Mouse (Mus musculus) C2C12 (cell line): Measurements from ENCODE around the gene Zfp217. TPM values are rescaled to one million over a fixed set of nuclear protein-coding genes. Genes with fewer than 3 reads are reported as not detected.

Experiments used
- H3K27me3 ChIP-seq: one replicate; pipeline ENCODE4 v1.6.1; 2011; ENCODE audit not compliant: control insufficient read depth, insufficient read depth, insufficient read length
- H3K36me3 ChIP-seq: one replicate; pipeline ENCODE4 v1.6.1; 2011; ENCODE audit not compliant: control insufficient read depth, insufficient read depth
- H3K4me3 ChIP-seq: one replicate; pipeline ENCODE4 v1.5.1; 2011; ENCODE audit warnings: mild to moderate bottlenecking, control low read depth; ENCODE audit not compliant: poor library complexity, insufficient read depth, severe bottlenecking
- H3K79me2 ChIP-seq: one replicate; pipeline ENCODE4 v1.6.1; 2011; ENCODE audit not compliant: control insufficient read depth, insufficient read depth
- H3K79me3 ChIP-seq: one replicate; pipeline ENCODE4 v1.6.1; 2011; ENCODE audit warnings: low read depth, control low read depth
- H3ac ChIP-seq: one replicate; pipeline ENCODE3; 2011; ENCODE audit warnings: low read depth; ENCODE audit not compliant: control insufficient read depth, insufficient read length
- CEBPB ChIP-seq: IDR thresholded peaks from one replicate; pipeline ENCODE4 v1.6.1; 2011; ENCODE audit warnings: low read depth, mild to moderate bottlenecking, control low read depth, moderate library complexity
- CTCF ChIP-seq: IDR thresholded peaks from one replicate; pipeline ENCODE4 v1.5.1; 2011; ENCODE audit not compliant: control insufficient read depth, insufficient read depth, insufficient read length
- FOSL1 ChIP-seq: IDR thresholded peaks from one replicate; pipeline ENCODE4 v1.8.0; 2011; ENCODE audit warnings: mild to moderate bottlenecking, low read length; ENCODE audit not compliant: poor library complexity, insufficient read depth, severe bottlenecking
- MAX ChIP-seq: IDR thresholded peaks from one replicate; pipeline ENCODE4 v1.6.1; 2011; ENCODE audit warnings: mild to moderate bottlenecking, control low read depth
- MYOD1 ChIP-seq: IDR thresholded peaks from one replicate; pipeline ENCODE4 v1.6.1; 2011; ENCODE audit warnings: low read depth; ENCODE audit not compliant: control insufficient read depth, insufficient read length
- MYOG ChIP-seq: IDR thresholded peaks from one replicate; pipeline ENCODE4 v1.6.1; 2011; ENCODE audit not compliant: control insufficient read depth, insufficient read length; ENCODE audit errors: extremely low read depth
- USF1 ChIP-seq: IDR thresholded peaks from one replicate; pipeline ENCODE4 v1.6.1; 2011; ENCODE audit warnings: low read depth, mild to moderate bottlenecking, control low read depth, moderate library complexity
- polyA plus RNA-seq: library from polyadenylated mRNA; unstranded; fragments of >200 nt; fragmentation: generic; extraction: Trizol; gene quantifications from one replicate; pipeline ENCODE4 v1.2.1, GENCODE M21; 2012; ENCODE audit warnings: missing spikeins

The Zfp217 gene
- polyA plus RNA-seq, 1 experiment, result 4.2 TPM

GRCm38 (mm10) chr2:170152036-170152686, 4.3 kb upstream of the Zfp217 start:
- Histone ChIP-seq H3K27me3 (no peaks in the 10 kb centered on the region), H3K79me2 (no peaks in the 10 kb centered on the region), H3K4me3 (no peak overlapping the region), H3K79me3 (no peaks in the 10 kb centered on the region), H3ac (no peak overlapping the region), H3K36me3 (no peaks in the 10 kb centered on the region)
- TF ChIP-seq FOSL1 (no peak), CTCF (no peak), CEBPB (no peak), USF1 (no peak), MAX (no peak), MYOG (no peak), MYOD1 (no peak)

- Histone ChIP-seq H3K36me3 (no peaks in the 10 kb centered on the region), H3K79me3 (no peaks in the 10 kb centered on the region), H3K79me2 (no peaks in the 10 kb centered on the region), H3ac (no peak overlapping the region), H3K4me3 (no peak overlapping the region), H3K27me3 (no peaks in the 10 kb centered on the region)
- no peak for TF ChIP-seq FOSL1
- TF ChIP-seq USF1, result no peak
- no peak for TF ChIP-seq CEBPB
- TF ChIP-seq MAX, result no peak
- no peak for TF ChIP-seq MYOG
- TF ChIP-seq MYOD1, result no peak
- TF ChIP-seq CTCF, result no peak
These were observed 3.6 kb upstream of the Zfp217 start for GRCm38 (mm10) chr2:170151470-170151869.

- Histone ChIP-seq H3K36me3 (no peaks in the 10 kb centered on the region), H3K79me2 (no peaks in the 10 kb centered on the region), H3K4me3 (no peak overlapping the region), H3ac (no peak overlapping the region), H3K27me3 (no peaks in the 10 kb centered on the region), H3K79me3 (no peaks in the 10 kb centered on the region)
- no peak for TF ChIP-seq MYOG
- no peak for TF ChIP-seq USF1
- no peak for TF ChIP-seq MAX
- TF ChIP-seq CTCF, result no peak
These were observed 925 bp upstream of the Zfp217 start for GRCm38 (mm10) chr2:170148828-170149227.

- H3K79me3 ChIP-seq, result no peaks in the 10 kb centered on the region
- TF ChIP-seq CEBPB (no peak), MAX (no peak), USF1 (no peak)
These were observed 733 bp downstream of the Zfp217 start for GRCm38 (mm10) chr2:170147170-170147569.

GRCm38 (mm10) chr2:170144343-170144742, 3.6 kb downstream of the Zfp217 start:
- H3K36me3 ChIP-seq, result no peaks in the 10 kb centered on the region
- no peaks in the 10 kb centered on the region for H3K27me3 ChIP-seq
- no peaks in the 10 kb centered on the region for H3K79me2 ChIP-seq
- H3ac ChIP-seq, result no peak overlapping the region
- H3K4me3 ChIP-seq, result no peak overlapping the region
- TF ChIP-seq MYOG (no peak), MAX (no peak), FOSL1 (no peak), USF1 (no peak)
- no peaks in the 10 kb centered on the region for H3K79me3 ChIP-seq

More at GRCm38 (mm10) chr2:170147170-170147569, 733 bp downstream of the Zfp217 start:
- H3K79me2 ChIP-seq, result no peaks in the 10 kb centered on the region
- no peak overlapping the region for H3K4me3 ChIP-seq
- H3K36me3 ChIP-seq, result no peaks in the 10 kb centered on the region
- no peak overlapping the region for H3ac ChIP-seq
- no peaks in the 10 kb centered on the region for H3K27me3 ChIP-seq

- H3K27me3 ChIP-seq, result no peaks in the 10 kb centered on the region
- no peaks in the 10 kb centered on the region for H3K79me2 ChIP-seq
- H3K4me3 ChIP-seq, result no peak overlapping the region
- TF ChIP-seq USF1 (no peak), FOSL1 (no peak)
- no peak overlapping the region for H3ac ChIP-seq
- no peaks in the 10 kb centered on the region for H3K36me3 ChIP-seq
- no peaks in the 10 kb centered on the region for H3K79me3 ChIP-seq
These were observed 4.0 kb downstream of the Zfp217 start for GRCm38 (mm10) chr2:170143861-170144260.
